Mouse (Mus musculus) cerebellum, postnatal 14 days (tissue): ENCODE measurements at regions not wholly inside any gene's neighbourhood (a gene's known extent, or its start where the extent isn't known, plus 50 kb on each side); places are given as distances from the start of the nearest gene placed in this dataset.

Experiments used
- DNase-seq, 2 experiments: peaks; one replicate each; pipeline ENCODE4 v3.0.0; 2021; ENCODE audit warnings: mixed read lengths in 2 of 2

GRCm38 (mm10) chr14:108464192-108464591 is 449.8 kb downstream of the Slitrk1 start:
- peak; percentile 18 to 47 for DNase-seq

GRCm38 (mm10) chr14:108459356-108459755 is 454.6 kb downstream of the Slitrk1 start:
- DNase-seq, result no peak

- no peak for DNase-seq
Measured at GRCm38 (mm10) chr14:108437019-108437418, 476.9 kb downstream of the Slitrk1 start.

- peak; percentile 2 to 13 for DNase-seq
Measured at GRCm38 (mm10) chr14:108405113-108405512, 508.8 kb downstream of the Slitrk1 start.

- DNase-seq, result no peak
Measured at GRCm38 (mm10) chr14:108403466-108403865, 510.5 kb downstream of the Slitrk1 start.
